In the genomic region with DNA sequence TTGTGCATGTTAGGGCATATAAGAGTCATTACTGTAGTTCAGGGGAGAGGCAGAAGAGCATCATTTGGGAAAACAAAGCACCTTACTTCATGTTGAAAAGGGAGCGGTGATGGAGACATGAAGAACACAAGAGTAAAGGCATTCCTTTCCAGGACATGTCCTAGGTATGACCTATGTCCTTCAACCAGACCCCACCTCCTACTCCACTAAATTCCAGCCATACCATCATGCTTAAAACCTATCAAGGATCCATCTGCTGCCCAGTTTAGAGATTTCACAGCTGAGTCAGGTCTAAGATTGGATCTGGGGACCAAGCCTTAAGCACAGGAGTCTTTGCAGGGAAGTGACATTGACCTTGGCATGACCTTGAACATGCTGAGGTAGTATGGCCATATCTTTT, we compare ENCODE assay signal across 24 mouse cellular contexts. TPM values are rescaled to one million over a fixed set of nuclear protein-coding genes. Genes with fewer than 3 reads are reported as not detected.
DNase-seq lines count a peak whose midpoint lies in the region; ATAC-seq and TF ChIP-seq lines count a peak whose summit lies in the region.
"Had no signal": no experiment of that assay in that cellular context is flagged by ENCODE, and none has a peak within 500 bp of the region (broad histone marks: within the 10 kb centered on the region; RNA-seq: fewer than 3 reads in every experiment).

No protein-coding gene starts in this region.

- no peak for TF ChIP-seq CTCF in lung, postnatal 0 days (IDR thresholded peaks at IDR 0.05)

- no peak overlapping the region for H3K4me3 ChIP-seq in lung, postnatal 0 days (ENCODE audit: low read depth, low read length)
- H3K4me3 ChIP-seq in hindbrain, embryonic 13.5 days: no peak overlapping the region
- H3K4me3 ChIP-seq in midbrain, embryonic 13.5 days (replicated peaks): no peak overlapping the region

- peak; percentile 55 for ATAC-seq in lung, postnatal 0 days
- ATAC-seq in hindbrain, embryonic 13.5 days (ENCODE audit: low FRiP score): no peak
- no peak for ATAC-seq in midbrain, embryonic 13.5 days
- ATAC-seq: activated CD4-positive, CD25-positive, alpha-beta regulatory T cell, adult 4 months; CD4-positive, CD25-positive, alpha-beta regulatory T cell, adult 4 months; Patski had no signal

- TF ChIP-seq EP300 in lung, postnatal 0 days (IDR thresholded peaks at IDR 0.05): peak; percentile 83

- no peaks in the 10 kb centered on the region for H3K9me3 ChIP-seq in lung, postnatal 0 days (ENCODE audit: low read length)
- H3K9me3 ChIP-seq in hindbrain, embryonic 13.5 days: no peaks in the 10 kb centered on the region
- H3K9me3 ChIP-seq in midbrain, embryonic 13.5 days: no peaks in the 10 kb centered on the region

- no peak overlapping the region for H3K27ac ChIP-seq in lung, postnatal 0 days (ENCODE audit: low read length)
- no peak overlapping the region for H3K27ac ChIP-seq in hindbrain, embryonic 13.5 days
- no peak overlapping the region for H3K27ac ChIP-seq in midbrain, embryonic 13.5 days

- no peaks in the 10 kb centered on the region for H3K36me3 ChIP-seq in lung, postnatal 0 days (ENCODE audit: insufficient read depth, low read length)
- H3K36me3 ChIP-seq in hindbrain, embryonic 13.5 days: no peaks in the 10 kb centered on the region
- no peaks in the 10 kb centered on the region for H3K36me3 ChIP-seq in midbrain, embryonic 13.5 days
- H3K36me3 ChIP-seq: G1E had no signal

- H3K4me1 ChIP-seq in lung, postnatal 0 days (ENCODE audit: insufficient read depth, low read depth, low read length): no peaks in the 10 kb centered on the region
- no peaks in the 10 kb centered on the region for H3K4me1 ChIP-seq in hindbrain, embryonic 13.5 days (replicated peaks)
- H3K4me1 ChIP-seq in midbrain, embryonic 13.5 days (replicated peaks): no peaks in the 10 kb centered on the region

- H3K27me3 ChIP-seq in lung, postnatal 0 days (replicated peaks; ENCODE audit: insufficient read depth, low read length): no peaks in the 10 kb centered on the region
- no peaks in the 10 kb centered on the region for H3K27me3 ChIP-seq in hindbrain, embryonic 13.5 days
- H3K27me3 ChIP-seq in midbrain, embryonic 13.5 days: no peaks in the 10 kb centered on the region
- H3K27me3 ChIP-seq: CH12.LX, Patski had no signal

- DNase-seq in lung, postnatal 0 days (ENCODE audit: low spot score): peak; percentile 22
- DNase-seq in lung, adult 18-20 months: no peak
- DNase-seq in R1 (ENCODE audit: low read depth, low spot score): peak; percentile 11
- peak; percentile 36 for DNase-seq in ZHBTc4 (ENCODE audit: low read depth, low spot score)
- DNase-seq: adrenal gland, adult 2 months; adrenal gland, adult 8-10 months; adrenal gland, postnatal 10 days; adrenal gland, postnatal 14 days; adrenal gland, postnatal 25 days; adrenal gland, postnatal 36 days; B cell, adult 2 months; cerebellum, adult 11 months; cerebellum, adult 11-12 months; cerebellum, adult 18-20 months; cerebellum, adult 2 months; cerebellum, adult 8-10 months had no signal

- no peak overlapping the region for H3K4me2 ChIP-seq in lung, postnatal 0 days (replicated peaks; ENCODE audit: low read depth, low read length)
- H3K4me2 ChIP-seq in hindbrain, embryonic 13.5 days: no peak overlapping the region
- H3K4me2 ChIP-seq in midbrain, embryonic 13.5 days (replicated peaks): no peak overlapping the region

- 61% methylated on average over 1 of the region's 1 CpGs for WGBS in lung, postnatal 0 days
- WGBS in hindbrain, embryonic 13.5 days: 95% methylated on average over 1 of the region's 1 CpGs
- WGBS in midbrain, embryonic 13.5 days: 100% methylated on average over 1 of the region's 1 CpGs

- H3K9ac ChIP-seq in lung, postnatal 0 days (replicated peaks; ENCODE audit: low read depth): no peak overlapping the region
- no peak overlapping the region for H3K9ac ChIP-seq in hindbrain, embryonic 13.5 days
- H3K9ac ChIP-seq in midbrain, embryonic 13.5 days (replicated peaks): no peak overlapping the region

RNA-seq across cellular contexts. Expression of a gene that starts 25.1 kb away (rescaled TPM):
- polyA plus RNA-seq in lung, postnatal 0 days (2015; fragmentation: Nextera tagmentation; extraction: Ambion mirVana): 24.6 and 26.5 TPM in 2 replicates
- polyA plus RNA-seq in hindbrain, embryonic 13.5 days (2015; fragmentation: Nextera tagmentation; extraction: Ambion mirVana): 8.3 and 9.9 TPM in 2 replicates
- polyA plus RNA-seq in midbrain, embryonic 13.5 days (2015; fragmentation: Nextera tagmentation; extraction: Ambion mirVana): 4.9 and 6.7 TPM in 2 replicates
- polyA plus RNA-seq: activated CD4-positive, CD25-positive, alpha-beta regulatory T cell, adult 4 months; C2C12; CD4-positive, CD25-positive, alpha-beta regulatory T cell, adult 4 months; G1E; Patski had no signal

Comparison
In these comparisons a context has a peak if more than half of its experiments do, and no peak if none do; other contexts are left out.
1. DNase-seq: peak in lung, postnatal 0 days (single experiment), R1 (single experiment) and ZHBTc4 (single experiment); none in lung, adult 18-20 months (0 of 2).